Comparison of ENCODE assay signal across 17 mouse cellular contexts in the genomic region with DNA sequence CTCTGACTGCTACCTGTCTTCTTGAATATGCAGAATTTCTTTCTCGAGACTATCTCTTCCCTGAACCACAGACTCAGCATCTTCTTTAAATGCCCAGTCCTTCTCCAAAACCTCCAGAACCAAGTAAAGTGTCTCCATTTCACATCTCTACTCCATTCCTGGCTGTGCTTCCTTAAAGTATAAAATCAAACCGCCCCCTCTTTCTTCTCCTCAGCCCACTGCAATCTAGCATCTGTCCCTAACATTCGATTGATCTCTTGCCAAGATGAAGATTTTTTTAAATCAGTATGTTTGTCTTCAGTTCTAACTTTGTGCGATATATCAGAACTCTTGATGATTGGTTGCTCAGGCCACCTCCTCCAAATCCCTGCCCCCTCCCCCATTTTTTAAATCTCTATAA.
DNase-seq lines count a peak whose midpoint lies in the region.
"Had no signal": no experiment of that assay in that cellular context is flagged by ENCODE, and none has a peak within 500 bp of the region (broad histone marks: within the 10 kb centered on the region; RNA-seq: fewer than 3 reads in every experiment).

No protein-coding gene starts in this region.

- intact Hi-C loops in left cerebral cortex, postnatal 4 days (cut with DNase I): no loop called here

- DNase-seq in frontal cortex, adult 2 months (ENCODE audit: extremely low spot score in 1 of 2, low spot score in 1 of 2): peak; percentile 44 to 73
- DNase-seq in frontal cortex, postnatal 25 days (ENCODE audit: low spot score in 2 of 2): no peak
- DNase-seq in left cerebral cortex, adult 11 months (ENCODE audit: low spot score): peak; percentile 19
- DNase-seq in left cerebral cortex, postnatal 4 days: no peak
- peak; percentile 23 for DNase-seq in right cerebral cortex, adult 18-20 months
- no peak for DNase-seq in right cerebral cortex, postnatal 10 days (ENCODE audit: low spot score in 2 of 2)
- DNase-seq in adrenal gland, postnatal 25 days: no peak
- DNase-seq: adrenal gland, adult 2 months; adrenal gland, postnatal 14 days; cerebellum, adult 18-20 months; cerebellum, adult 9-10 months; cerebellum, postnatal 14 days; gastrocnemius, adult 2 months; gastrocnemius, postnatal 14 days; heart, adult 18-20 months; heart, postnatal 10 days; heart, postnatal 36 days had no signal

Comparison
In these comparisons a context has a peak if more than half of its experiments do, and no peak if none do; other contexts are left out.
1. DNase-seq: peak in frontal cortex, adult 2 months (2 of 2), left cerebral cortex, adult 11 months (single experiment) and right cerebral cortex, adult 18-20 months (single experiment); none in frontal cortex, postnatal 25 days (0 of 2), left cerebral cortex, postnatal 4 days (single experiment), right cerebral cortex, postnatal 10 days (0 of 2) and adrenal gland, postnatal 25 days (single experiment).